Mouse (Mus musculus) olfactory bulb, adult 2 months (tissue): ENCODE data around the gene Abhd16a. TPM values are rescaled to one million over a fixed set of nuclear protein-coding genes. Genes with fewer than 3 reads are reported as not detected.

Source experiments
- H3K27ac ChIP-seq: fragments of 200-500 bp; 2 replicates; pipeline ENCODE4 v1.5.1; 2012; ENCODE audit warnings: low read depth, low read length; ENCODE audit not compliant: insufficient read depth
- H3K4me1 ChIP-seq: fragments of 200-500 bp; 2 replicates; pipeline ENCODE4 v1.6.1; 2012; ENCODE audit warnings: low read length; ENCODE audit not compliant: control insufficient read depth, insufficient read depth
- H3K4me3 ChIP-seq: fragments of 200-500 bp; 2 replicates; pipeline ENCODE4 v1.5.1; 2012; ENCODE audit warnings: mild to moderate bottlenecking, low read depth, low read length, moderate library complexity; ENCODE audit not compliant: insufficient read depth
- CTCF ChIP-seq: fragments of 200-500 bp; IDR thresholded peaks from 2 replicates; pipeline ENCODE4 v1.5.1; 2012; ENCODE audit warnings: low read depth, mild to moderate bottlenecking, low read length, moderate library complexity; ENCODE audit not compliant: insufficient read depth
- POLR2A ChIP-seq: fragments of 200-500 bp; IDR thresholded peaks from 2 replicates; pipeline ENCODE4 v1.6.1; 2012; ENCODE audit warnings: mild to moderate bottlenecking, low read depth, low read length, moderate library complexity; ENCODE audit not compliant: insufficient read depth
- WGBS: fragments of 180-500 bp; shearing (Covaris S2); methylation state at CpG from one replicate; pipeline ENCODE4 v1.1.7; 2018; 5-methylcytosine and 5-hydroxymethylcytosine counted together
- polyA plus RNA-seq: library from polyadenylated mRNA; stranded (reverse); fragments of >200 nt; gene quantifications from 2 replicates; pipeline ENCODE4 v1.2.4, GENCODE M21; 2012; ENCODE audit warnings: low replicate concordance; ENCODE audit not compliant: missing spikeins, insufficient read depth, insufficient read length

Gene Abhd16a
- polyA plus RNA-seq, 1 experiment: not detected

- no peak overlapping the region for H3K27ac ChIP-seq
- H3K4me1 ChIP-seq: peaks cover 8% of the 10 kb centered on the region; the same call in 1 of the 2 replicates
- TF ChIP-seq POLR2A: no peak
- no peak for TF ChIP-seq CTCF
- 75% methylated on average over 17 of the region's 17 CpGs for WGBS
- no peak overlapping the region for H3K4me3 ChIP-seq
Observed at GRCm38 (mm10) chr17:35068213-35068914, 20.7 kb upstream of the Abhd16a start.

DNA sequence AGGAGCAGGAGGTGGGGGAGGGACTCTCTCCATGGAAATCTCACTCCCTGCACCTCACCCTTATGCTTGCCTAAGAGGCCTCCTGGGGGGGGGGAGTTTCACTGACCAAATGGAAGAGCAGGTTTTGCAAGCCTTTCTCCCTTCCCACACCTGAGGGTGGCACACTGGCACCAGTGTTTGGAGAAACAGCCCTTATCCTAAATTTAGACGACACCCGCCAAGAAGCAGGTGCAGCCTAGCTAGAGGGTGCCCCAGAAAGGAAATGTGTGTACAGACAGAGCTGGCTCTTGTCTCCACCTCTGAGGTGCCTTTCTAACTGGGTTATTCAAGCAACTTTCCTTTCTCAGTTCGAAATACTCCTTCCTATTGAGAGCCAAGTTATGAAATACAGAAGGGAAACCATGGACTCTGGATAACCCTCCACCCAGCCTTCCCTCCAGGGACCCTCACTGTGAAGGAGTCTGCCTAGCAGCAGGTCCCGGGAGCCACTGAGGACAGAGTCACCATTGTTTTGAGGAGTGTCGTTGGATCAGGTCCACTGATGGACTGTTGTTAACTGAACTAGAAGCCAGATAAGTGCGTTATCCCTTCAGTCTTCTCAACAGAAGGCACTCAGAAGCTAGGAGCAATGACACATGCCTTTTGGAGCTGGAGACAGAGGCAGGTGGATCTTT lies 18.4 kb upstream of the Abhd16a start:
- H3K27ac ChIP-seq: no peak overlapping the region
- H3K4me1 ChIP-seq: no peaks in the 10 kb centered on the region
- no peak overlapping the region for H3K4me3 ChIP-seq
- TF ChIP-seq CTCF: no peak
- TF ChIP-seq POLR2A: no peak
- 45% methylated on average over 6 of the region's 6 CpGs for WGBS

DNA sequence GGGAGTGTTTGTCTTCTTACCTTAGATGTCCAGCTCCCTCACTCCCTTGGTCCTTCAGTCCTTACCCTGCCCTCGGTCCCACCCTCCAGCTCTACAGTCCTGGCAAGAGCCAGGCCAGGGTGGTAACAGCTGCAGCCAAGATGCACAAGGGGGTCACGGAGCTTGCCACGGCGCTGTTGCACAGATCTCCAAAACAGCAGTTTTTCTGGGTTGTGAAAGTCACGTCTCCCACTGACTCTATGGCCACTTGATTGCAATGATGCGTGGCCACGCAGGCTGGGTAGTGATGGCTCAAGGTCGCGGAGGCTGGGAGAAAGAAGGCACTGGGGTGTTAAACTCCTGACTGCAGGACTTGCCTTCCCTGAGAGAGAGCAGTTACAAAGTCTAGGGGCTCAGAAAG lies 17.6 kb upstream of the Abhd16a start:
- TF ChIP-seq POLR2A (no peak), CTCF (no peak)
- H3K4me3 ChIP-seq: no peak overlapping the region
- H3K27ac ChIP-seq: no peak overlapping the region
- WGBS: 86% methylated on average over 9 of the region's 9 CpGs
- no peaks in the 10 kb centered on the region for H3K4me1 ChIP-seq

- 73% methylated on average over 17 of the region's 17 CpGs for WGBS
- H3K27ac ChIP-seq: no peak overlapping the region
Observed at GRCm38 (mm10) chr17:35074097-35074496, 15.0 kb upstream of the Abhd16a start.

DNA sequence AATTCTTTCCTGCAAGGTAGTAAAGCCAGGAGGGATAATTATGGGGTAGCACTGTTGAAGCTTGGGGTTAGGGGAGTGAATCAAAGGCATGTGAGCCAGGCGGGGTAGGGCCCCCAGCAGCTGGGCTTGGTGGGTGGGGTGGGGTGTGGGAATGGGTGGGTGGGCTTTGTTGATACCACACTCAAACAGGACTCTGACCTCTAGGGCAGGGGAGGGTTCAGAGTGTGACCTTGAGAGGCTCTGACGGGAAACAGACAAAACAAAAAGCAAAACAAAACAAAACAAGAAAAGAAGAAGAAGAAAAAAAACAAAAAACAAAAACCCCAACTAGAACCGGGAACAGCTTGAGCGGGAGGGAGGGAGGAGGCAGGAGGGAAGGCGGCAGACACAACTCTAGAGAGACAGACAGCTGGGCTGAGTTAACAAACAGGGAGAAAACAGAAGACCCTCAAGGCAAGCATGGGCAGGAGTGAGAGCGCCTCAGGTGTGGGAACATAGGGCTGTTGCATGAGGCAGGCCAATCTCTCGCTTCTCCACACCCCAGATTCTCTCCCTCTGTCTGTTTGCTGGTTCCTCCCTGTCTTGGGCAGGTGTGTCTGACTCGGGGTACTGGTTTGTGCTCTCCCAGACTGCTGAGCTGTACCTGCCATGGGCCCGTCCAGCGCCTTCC lies 12.4 kb upstream of the Abhd16a start, which contains the start of gene Ly6g6e:
TSS of gene Ly6g6e (plus strand) at position 396 of the 670 bp plus-strand sequence.
- no peak for TF ChIP-seq POLR2A
- no peak for TF ChIP-seq CTCF
- H3K27ac ChIP-seq: no peak within 1 kb of the TSS
- WGBS: 45% methylated on average over 10 of the region's 10 CpGs

More at GRCm38 (mm10) chr17:35074097-35074496, 15.0 kb upstream of the Abhd16a start:
- TF ChIP-seq CTCF (no peak), POLR2A (no peak)
- H3K4me1 ChIP-seq: peaks cover 10% of the 10 kb centered on the region; the same call in 1 of the 2 replicates
- H3K4me3 ChIP-seq: no peak overlapping the region

GRCm38 (mm10) chr17:35077285-35077684 lies 11.8 kb upstream of the Abhd16a start:
- Histone ChIP-seq H3K27ac (no peak overlapping the region), H3K4me1 (peaks cover 10% of the 10 kb centered on the region; the same call in 1 of the 2 replicates), H3K4me3 (peak overlapping the region; percentile 5; the same call in 1 of the 2 replicates)
- TF ChIP-seq CTCF (no peak), POLR2A (no peak)
- 25% methylated on average over 2 of the region's 2 CpGs for WGBS

More for the DNA sequence above, 12.4 kb upstream of the Abhd16a start, which contains the start of gene Ly6g6e:
- Histone ChIP-seq H3K4me3 (peak within 1 kb of the TSS; percentile 20), H3K4me1 (peaks cover 10% of the 10 kb centered on the region; the same call in 1 of the 2 replicates)

GRCm38 (mm10) chr17:35077786-35078233 lies 11.3 kb upstream of the Abhd16a start, which contains the start of gene Ly6g6d:
Gene Ly6g6d (minus strand): TSS chr17:35078065.
- Histone ChIP-seq H3K27ac (no peak within 1 kb of the TSS), H3K4me1 (peaks cover 10% of the 10 kb centered on the region; the same call in 1 of the 2 replicates), H3K4me3 (peak within 1 kb of the TSS; percentile 20)
- WGBS: 22% methylated on average over 14 of the region's 14 CpGs
- TF ChIP-seq CTCF: no peak
- TF ChIP-seq POLR2A: no peak

GRCm38 (mm10) chr17:35079778-35080177 lies 9.3 kb upstream of the Abhd16a start:
- Histone ChIP-seq H3K4me3 (no peak overlapping the region), H3K4me1 (peaks cover 10% of the 10 kb centered on the region; the same call in 1 of the 2 replicates), H3K27ac (no peak overlapping the region)
- TF ChIP-seq POLR2A (no peak), CTCF (no peak)
- WGBS: 63% methylated on average over 9 of the region's 9 CpGs
